Mouse (Mus musculus) CH12.LX (cell line): ENCODE measurements at regions not wholly inside any gene's neighbourhood (a gene's known extent, or its start where the extent isn't known, plus 50 kb on each side); places are given as distances from the start of the nearest gene placed in this dataset.

Experiments used
- DNase-seq: peaks from one replicate; pipeline ENCODE4 v3.0.0-alpha.2; 2013; ENCODE audit errors: extremely low read depth
- H3K27ac ChIP-seq: 2 replicates; pipeline ENCODE4 v1.5.1; 2012; ENCODE audit warnings: low read depth, mild to moderate bottlenecking, control low read depth, moderate library complexity; ENCODE audit not compliant: insufficient read depth
- H3K27me3 ChIP-seq: replicated peaks from 2 replicates; pipeline ENCODE3; 2012; ENCODE audit warnings: inconsistent platforms
- H3K36me3 ChIP-seq, 2 experiments: replicated peaks in 1 of 2; 2 replicates each; pipeline versions ENCODE3 to v1.6.1; 2012; ENCODE audit warnings: inconsistent platforms in 1 of 2, low read length in 1 of 2, mild to moderate bottlenecking in 1 of 2, mixed read lengths in 1 of 2, moderate library complexity in 1 of 2; ENCODE audit not compliant: control insufficient read depth in 1 of 2, insufficient read depth in 1 of 2
- H3K4me1 ChIP-seq, 2 experiments: 2 replicates each; pipeline ENCODE4 v1.6.1; 2012; ENCODE audit warnings: inconsistent platforms in 1 of 2, moderate library complexity in 1 of 2; ENCODE audit not compliant: insufficient read depth in 2 of 2, control insufficient read depth in 1 of 2
- H3K4me2 ChIP-seq: 2 replicates; pipeline ENCODE4 v1.6.1; 2012; ENCODE audit warnings: low read depth, mild to moderate bottlenecking, control low read depth; ENCODE audit not compliant: poor library complexity, insufficient read depth, severe bottlenecking
- H3K4me3 ChIP-seq, 3 experiments: fragments of 150-350 bp in 1 of 3; sonication (generic) in 1 of 3; replicated peaks in 1 of 3; 2 replicates each; pipeline versions ENCODE3 to v1.5.1; 2011 to 2012; ENCODE audit warnings: low read depth in 2 of 3, low read length in 2 of 3, mild to moderate bottlenecking in 2 of 3, moderate library complexity in 2 of 3, control low read depth in 1 of 3, improper control_type of control experiment in 1 of 3, inconsistent platforms in 1 of 3, mixed read lengths in 1 of 3; ENCODE audit not compliant: poor library complexity in 1 of 3
- H3K79me2 ChIP-seq: replicated peaks from 2 replicates; pipeline ENCODE4 v1.6.1; 2012; ENCODE audit warnings: mild to moderate bottlenecking, moderate library complexity; ENCODE audit not compliant: control insufficient read depth, poor library complexity, insufficient read depth, severe bottlenecking; ENCODE audit errors: extremely low read depth
- H3K9ac ChIP-seq: 2 replicates; pipeline ENCODE4 v1.6.1; 2012; ENCODE audit warnings: low read depth, mild to moderate bottlenecking, control low read depth, moderate library complexity; ENCODE audit not compliant: insufficient read depth
- H3K9me3 ChIP-seq: replicated peaks from 2 replicates; pipeline ENCODE3; 2012; ENCODE audit warnings: low read length, inconsistent platforms, mixed read lengths
- BHLHE40 ChIP-seq: IDR thresholded peaks from 2 replicates; pipeline ENCODE4 v1.6.1; 2011; ENCODE audit warnings: mild to moderate bottlenecking, low read depth, low read length, improper control_type of control experiment
- CHD1 ChIP-seq: IDR thresholded peaks from 2 replicates; pipeline ENCODE4 v1.6.1; 2012; ENCODE audit warnings: low read depth, low read length, improper control_type of control experiment, inconsistent platforms
- CHD2 ChIP-seq: IDR thresholded peaks from 2 replicates; pipeline ENCODE4 v1.6.1; 2011; ENCODE audit warnings: low read length, improper control_type of control experiment
- CTCF ChIP-seq, 2 experiments: IDR thresholded peaks in 1 of 2; conservative IDR thresholded peaks in 1 of 2; 2 replicates each; pipeline ENCODE4 v1.5.1; 2011 to 2012; ENCODE audit warnings: low read depth in 2 of 2, low read length in 2 of 2, improper control_type of control experiment in 1 of 2, inconsistent platforms in 1 of 2, mild to moderate bottlenecking in 1 of 2, moderate library complexity in 1 of 2
- E2F4 ChIP-seq: IDR thresholded peaks from 2 replicates; pipeline ENCODE4 v1.6.1; 2011; ENCODE audit warnings: low read depth, low read length, improper control_type of control experiment; ENCODE audit not compliant: insufficient replicate concordance
- ELF1 ChIP-seq: IDR thresholded peaks from 2 replicates; pipeline ENCODE4 v1.6.1; 2014; ENCODE audit warnings: low read depth, mild to moderate bottlenecking, inconsistent platforms, low read length, improper control_type of control experiment
- ETS1 ChIP-seq: conservative IDR thresholded peaks from 2 replicates; pipeline ENCODE4 v1.6.1; 2012; ENCODE audit warnings: low read depth, mild to moderate bottlenecking, inconsistent platforms, low read length, improper control_type of control experiment, moderate library complexity
- GABPA ChIP-seq: IDR thresholded peaks from 2 replicates; pipeline ENCODE4 v1.6.1; 2012; ENCODE audit warnings: low read depth, low read length, improper control_type of control experiment, inconsistent platforms; ENCODE audit not compliant: insufficient replicate concordance
- IRF4 ChIP-seq: IDR thresholded peaks from 2 replicates; pipeline ENCODE4 v1.6.1; 2014; ENCODE audit warnings: low read depth, mild to moderate bottlenecking, inconsistent platforms, low read length, improper control_type of control experiment
- JUN ChIP-seq: IDR thresholded peaks from 2 replicates; pipeline ENCODE4 v1.6.1; 2011; ENCODE audit warnings: low read depth, mild to moderate bottlenecking, low read length, improper control_type of control experiment, moderate library complexity; ENCODE audit not compliant: insufficient read depth
- JUND ChIP-seq: conservative IDR thresholded peaks from 2 replicates; pipeline ENCODE4 v1.6.1; 2011; ENCODE audit warnings: low read depth, low read length, improper control_type of control experiment
- KAT2A ChIP-seq: IDR thresholded peaks from 2 replicates; pipeline ENCODE4 v1.6.1; 2012; ENCODE audit warnings: low read length, improper control_type of control experiment, inconsistent platforms; ENCODE audit not compliant: insufficient replicate concordance
- MAFK ChIP-seq: IDR thresholded peaks from 2 replicates; pipeline ENCODE4 v1.6.1; 2011; ENCODE audit warnings: low read length, improper control_type of control experiment; ENCODE audit not compliant: insufficient replicate concordance
- MAX ChIP-seq: IDR thresholded peaks from 2 replicates; pipeline ENCODE4 v1.6.1; 2011; ENCODE audit warnings: low read length, improper control_type of control experiment
- MAZ ChIP-seq: IDR thresholded peaks from 2 replicates; pipeline ENCODE4 v1.6.1; 2012; ENCODE audit warnings: low read depth, mild to moderate bottlenecking, inconsistent platforms, low read length, improper control_type of control experiment, moderate library complexity
- MXI1 ChIP-seq: IDR thresholded peaks from 2 replicates; pipeline ENCODE4 v1.6.1; 2011; ENCODE audit warnings: mild to moderate bottlenecking, low read depth, low read length, improper control_type of control experiment
- PAX5 ChIP-seq: IDR thresholded peaks from 2 replicates; pipeline ENCODE4 v1.6.1; 2012; ENCODE audit warnings: low read length, inconsistent platforms, mixed read lengths
- POLR2A ChIP-seq: IDR thresholded peaks from 2 replicates; pipeline ENCODE4 v1.6.1; 2011; ENCODE audit warnings: low read depth, mild to moderate bottlenecking, improper control_type of control experiment, low read length
- RCOR1 ChIP-seq: conservative IDR thresholded peaks from 2 replicates; pipeline ENCODE4 v1.6.1; 2012; ENCODE audit warnings: low read depth, mild to moderate bottlenecking, inconsistent platforms, low read length, improper control_type of control experiment
- SIN3A ChIP-seq: IDR thresholded peaks from 2 replicates; pipeline ENCODE4 v1.6.1; 2012; ENCODE audit warnings: low read length, improper control_type of control experiment, inconsistent platforms
- SMC3 ChIP-seq: IDR thresholded peaks from 2 replicates; pipeline ENCODE4 v1.6.1; 2011; ENCODE audit warnings: low read depth, low read length, improper control_type of control experiment
- UBTF ChIP-seq: IDR thresholded peaks from 2 replicates; pipeline ENCODE4 v1.6.1; 2012; ENCODE audit warnings: low read depth, mild to moderate bottlenecking, inconsistent platforms, low read length, improper control_type of control experiment, moderate library complexity
- USF2 ChIP-seq: conservative IDR thresholded peaks from 2 replicates; pipeline ENCODE4 v1.6.1; 2011; ENCODE audit warnings: low read depth, low read length, improper control_type of control experiment
- ZKSCAN1 ChIP-seq: IDR thresholded peaks from 2 replicates; pipeline ENCODE4 v1.6.1; 2012; ENCODE audit warnings: low read depth, inconsistent platforms, low read length, improper control_type of control experiment, borderline replicate concordance
- ZNF384 ChIP-seq: IDR thresholded peaks from 2 replicates; pipeline ENCODE4 v1.6.1; 2012; ENCODE audit warnings: low read depth, low read length, improper control_type of control experiment, inconsistent platforms
- dilution Hi-C: fragments of 300-500 bp; cut with MboI; formaldehyde crosslinking; loops from 2 replicates; pipeline ENCODE4 v1.14.3; 2020; ENCODE audit warnings: low sequenced_read_pairs; ENCODE audit not compliant: extremely low pct_unique_long_range_greater_than_20kb, extremely low pct_ligation_motif_present
- in situ Hi-C: fragments of 300-500 bp; cut with MboI; formaldehyde crosslinking; loops from 3 replicates; pipeline ENCODE4 v1.14.3; 2019; ENCODE audit warnings: low sequenced_read_pairs, low pct_ligation_motif_present, low pct_unique_long_range_greater_than_20kb, mixed read lengths

DNA sequence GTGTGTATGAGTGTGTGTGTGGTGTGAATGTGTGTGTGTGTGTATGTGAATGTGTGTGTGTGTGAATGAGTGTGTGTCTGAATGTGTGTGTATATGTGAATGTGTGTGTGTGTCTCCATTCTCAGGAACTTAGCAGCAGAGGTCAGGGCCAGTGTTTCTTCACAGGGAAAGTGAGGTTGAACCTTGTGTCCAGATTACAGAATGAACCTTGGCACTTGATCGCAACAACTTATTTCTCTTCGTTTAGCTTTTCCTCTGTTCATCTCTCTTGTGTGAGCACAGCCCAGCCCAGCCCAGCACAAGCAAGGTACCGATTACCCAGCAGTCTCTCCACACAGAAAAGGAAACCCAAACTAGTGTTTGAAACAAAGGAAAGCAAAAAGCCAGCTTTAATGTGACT, 249.7 kb downstream of the Foxo1 start:
- no peak overlapping the region; the same call in 1 of the 2 replicates for H3K27ac ChIP-seq
- H3K9me3 ChIP-seq = no peaks in the 10 kb centered on the region
- DNase-seq = no peak
- no peak for TF ChIP-seq MAFK
- no peak for TF ChIP-seq ELF1
- TF ChIP-seq USF2 = no peak
- TF ChIP-seq ETS1 = no peak
- no peak for TF ChIP-seq ZKSCAN1
- no peak for TF ChIP-seq BHLHE40
- no peak for TF ChIP-seq PAX5
- no peak for TF ChIP-seq MXI1
- TF ChIP-seq JUN = no peak
- no peak for TF ChIP-seq CTCF (conservative IDR thresholded peaks at IDR 0.05 in 1 of 2, IDR thresholded peaks at IDR 0.05 in 1 of 2; ENCODE audit: low read depth in 2 of 2, low read length in 2 of 2)
- no peak for TF ChIP-seq RCOR1
- no peak for TF ChIP-seq CHD2
- TF ChIP-seq E2F4 = no peak
- TF ChIP-seq UBTF = no peak
- TF ChIP-seq KAT2A = no peak
- no peaks in the 10 kb centered on the region for H3K27me3 ChIP-seq
- peaks cover 0 to 5% of the 10 kb centered on the region in 2 experiments; a peak in 2 of 4 replicates for H3K4me1 ChIP-seq
- no peak overlapping the region for H3K4me2 ChIP-seq
- no peak overlapping the region for H3K4me3 ChIP-seq
- H3K79me2 ChIP-seq = no peaks in the 10 kb centered on the region
- no peaks in the 10 kb centered on the region for H3K36me3 ChIP-seq
- H3K9ac ChIP-seq = no peak overlapping the region
- dilution Hi-C loops = no loop called here
- in situ Hi-C loops = no loop called here

DNA sequence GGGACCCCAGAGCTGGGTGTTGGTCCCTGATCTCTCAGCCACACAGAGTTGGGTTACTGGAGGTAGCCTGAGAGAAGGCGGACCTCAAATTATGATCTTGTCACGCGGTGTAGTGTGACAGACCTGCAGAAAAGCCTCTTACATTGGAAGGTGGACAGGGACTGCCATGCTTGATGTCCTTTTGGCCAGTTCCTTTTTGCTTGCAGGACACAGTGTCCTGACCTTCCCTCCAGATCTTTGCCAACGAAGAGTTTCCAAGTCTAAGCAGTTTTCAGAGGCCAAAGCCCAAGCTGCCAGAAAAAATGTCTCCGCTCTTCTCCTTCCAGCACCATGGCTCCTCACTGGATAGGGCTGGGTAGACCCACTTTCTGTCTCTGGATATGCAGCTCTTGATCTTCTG, 248.6 kb downstream of the Foxo1 start:
- H3K9me3 ChIP-seq = no peaks in the 10 kb centered on the region
- H3K36me3 ChIP-seq = no peaks in the 10 kb centered on the region
- dilution Hi-C loops = no loop called here
- no peak overlapping the region for H3K27ac ChIP-seq
- in situ Hi-C loops = no loop called here
- peaks cover 0 to 8% of the 10 kb centered on the region in 2 experiments; a peak in 2 of 4 replicates for H3K4me1 ChIP-seq
- H3K79me2 ChIP-seq = no peaks in the 10 kb centered on the region
- no peak overlapping the region for H3K9ac ChIP-seq
- no peak overlapping the region for H3K4me3 ChIP-seq
- TF ChIP-seq MAX (no peak), SMC3 (no peak), MAFK (no peak), CTCF (conservative IDR thresholded peaks at IDR 0.05 in 1 of 2, IDR thresholded peaks at IDR 0.05 in 1 of 2; ENCODE audit: low read depth in 2 of 2, low read length in 2 of 2) (no peak), GABPA (no peak), IRF4 (no peak), MAZ (no peak), ZKSCAN1 (no peak), JUND (no peak), USF2 (no peak), POLR2A (no peak), SIN3A (no peak), ZNF384 (no peak), MXI1 (no peak), BHLHE40 (no peak), CHD1 (no peak)
- TF ChIP-seq, all 38 proteins: peak for 0
- Histone ChIP-seq H3K27me3 (no peaks in the 10 kb centered on the region), H3K4me2 (no peak overlapping the region)
- DNase-seq = no peak
